In the genomic region with DNA sequence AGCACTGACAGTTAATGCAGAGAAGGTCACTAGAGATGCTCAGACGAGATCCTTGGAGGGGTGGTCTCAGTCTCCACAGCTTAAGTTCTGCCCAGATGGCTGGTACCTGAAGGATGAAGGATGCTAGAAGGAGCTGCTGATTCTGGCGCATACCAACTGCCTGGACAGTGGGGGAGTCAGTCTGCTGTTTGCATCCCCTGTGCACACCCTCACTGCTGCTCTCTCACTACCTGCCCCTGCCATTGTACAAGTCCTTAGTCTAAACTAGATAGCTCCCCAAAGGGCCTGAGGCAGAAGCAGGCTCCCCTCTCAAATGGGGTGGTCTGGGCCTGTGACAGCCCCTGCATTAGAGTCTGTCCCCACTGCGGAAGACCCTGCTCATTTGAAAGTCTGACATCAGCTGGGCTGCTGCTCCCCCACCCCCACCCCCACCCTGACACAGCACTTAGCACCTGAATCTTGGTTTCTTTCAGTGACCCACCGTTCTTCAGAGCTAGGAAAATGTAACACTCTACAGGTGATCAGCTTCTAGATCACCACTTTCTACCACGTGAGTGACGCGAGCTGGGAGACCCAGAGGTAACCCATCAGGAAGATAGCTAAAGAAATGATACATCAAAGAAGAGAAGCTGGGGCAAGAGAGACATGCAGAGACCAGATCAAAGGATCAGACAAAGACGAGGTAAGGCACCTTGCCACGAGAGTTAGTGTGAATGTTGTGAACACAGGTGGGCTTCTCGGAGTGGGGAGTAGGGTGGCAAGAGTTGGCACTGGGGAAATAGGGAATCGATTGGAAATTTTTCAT, we compare ENCODE assay signal across 8 mouse cellular contexts. TPM values are rescaled to one million over a fixed set of nuclear protein-coding genes. Genes with fewer than 3 reads are reported as not detected.
DNase-seq lines count a peak whose midpoint lies in the region; ATAC-seq and TF ChIP-seq lines count a peak whose summit lies in the region.

Gene Gng3, minus strand, starts transcription at position 92 of the 805 bp plus-strand sequence.

- peak within 1 kb of the TSS; percentile 94 for H3K9ac ChIP-seq in hindbrain, embryonic 13.5 days
- peak within 1 kb of the TSS; percentile 76 for H3K9ac ChIP-seq in limb, embryonic 12.5 days (replicated peaks)

- TF ChIP-seq CTCF in testis, adult 2 months (IDR thresholded peaks at IDR 0.05; ENCODE audit: control insufficient read depth, insufficient read depth, insufficient replicate concordance, low read depth, low read length), result no peak
- TF ChIP-seq CTCF in cortical plate, adult 2 months (IDR thresholded peaks at IDR 0.05; ENCODE audit: extremely low read depth, insufficient read depth, low read length), result no peak

- no peaks in the 10 kb centered on the region for H3K27me3 ChIP-seq in testis, adult 2 months (ENCODE audit: control insufficient read depth, insufficient read depth, low read length)
- H3K27me3 ChIP-seq in hindbrain, embryonic 13.5 days, result no peaks in the 10 kb centered on the region
- no peaks in the 10 kb centered on the region for H3K27me3 ChIP-seq in limb, embryonic 12.5 days

- no peak for TF ChIP-seq POLR2A in testis, adult 2 months (IDR thresholded peaks at IDR 0.05; ENCODE audit: control insufficient read depth, low read depth, low read length)
- peak; percentile 97 for TF ChIP-seq POLR2A in cortical plate, adult 2 months (IDR thresholded peaks at IDR 0.05; ENCODE audit: extremely low read depth, insufficient read depth, low read length)

- no peak for DNase-seq in testis, postnatal 14 days (ENCODE audit: low spot score)
- DNase-seq in right cerebral cortex, adult 18-20 months, result peak; percentile 91
- no peak for DNase-seq in thymus, postnatal 14 days
- no peak for DNase-seq in c-Kit-positive CD71-positive TER-119-positive erythroid progenitor cells, embryonic 14.5 days (ENCODE audit: low spot score)

- 32% methylated on average over 11 of the region's 11 CpGs for WGBS in hindbrain, embryonic 13.5 days
- WGBS in limb, embryonic 12.5 days, result 42% methylated on average over 11 of the region's 11 CpGs

- ATAC-seq in hindbrain, embryonic 13.5 days (ENCODE audit: low FRiP score), result peak; percentile 91
- peak; percentile 41; the same call in 1 of the 2 replicates for ATAC-seq in limb, embryonic 12.5 days (ENCODE audit: insufficient number of reproducible peaks, insufficient read depth, low FRiP score, low TSS enrichment, low read depth)

- peak within 1 kb of the TSS; percentile 92 for H3K27ac ChIP-seq in testis, adult 2 months (ENCODE audit: control insufficient read depth, insufficient read depth, low read depth, low read length)
- H3K27ac ChIP-seq in cortical plate, adult 2 months (ENCODE audit: insufficient read depth, low read length), result peak within 1 kb of the TSS; percentile 96
- H3K27ac ChIP-seq in hindbrain, embryonic 13.5 days, result peak within 1 kb of the TSS; percentile 99
- H3K27ac ChIP-seq in limb, embryonic 12.5 days, result peak within 1 kb of the TSS; percentile 98

- H3K36me3 ChIP-seq in testis, adult 2 months (ENCODE audit: control insufficient read depth, insufficient read depth, low read length), result peaks cover 2% of the 10 kb centered on the region; the same call in 1 of the 2 replicates
- peaks cover 35% of the 10 kb centered on the region for H3K36me3 ChIP-seq in hindbrain, embryonic 13.5 days
- H3K36me3 ChIP-seq in limb, embryonic 12.5 days, result peaks cover 38% of the 10 kb centered on the region

- H3K9me3 ChIP-seq in hindbrain, embryonic 13.5 days, result no peaks in the 10 kb centered on the region
- H3K9me3 ChIP-seq in limb, embryonic 12.5 days, result no peaks in the 10 kb centered on the region

- peak within 1 kb of the TSS; percentile 81 for H3K4me2 ChIP-seq in hindbrain, embryonic 13.5 days
- peak within 1 kb of the TSS; percentile 73 for H3K4me2 ChIP-seq in limb, embryonic 12.5 days

- H3K4me3 ChIP-seq in testis, adult 2 months (ENCODE audit: control insufficient read depth, low read depth, low read length), result peak within 1 kb of the TSS; percentile 93
- H3K4me3 ChIP-seq in cortical plate, adult 2 months (ENCODE audit: insufficient read depth, low read length), result peak within 1 kb of the TSS; percentile 68
- peak within 1 kb of the TSS; percentile 74 for H3K4me3 ChIP-seq in hindbrain, embryonic 13.5 days
- H3K4me3 ChIP-seq in limb, embryonic 12.5 days (replicated peaks), result peak within 1 kb of the TSS; percentile 52

- peaks cover 18% of the 10 kb centered on the region for H3K4me1 ChIP-seq in testis, adult 2 months (ENCODE audit: control insufficient read depth, insufficient read depth, low read length)
- H3K4me1 ChIP-seq in cortical plate, adult 2 months (ENCODE audit: control insufficient read depth, insufficient read depth, low read length), result peaks cover 2% of the 10 kb centered on the region; the same call in 1 of the 2 replicates
- peaks cover 45% of the 10 kb centered on the region for H3K4me1 ChIP-seq in hindbrain, embryonic 13.5 days (replicated peaks)
- H3K4me1 ChIP-seq in limb, embryonic 12.5 days (replicated peaks), result peaks cover 32% of the 10 kb centered on the region

RNA-seq across cellular contexts. Expression of gene Gng3, which starts in this region (rescaled TPM):
- 2.0 and 2.4 TPM in 2 replicates for polyA plus RNA-seq in testis, adult 2 months (2012; rRNA removed)
- polyA plus RNA-seq in cortical plate, adult 2 months (2012; rRNA removed), result 275 and 293 TPM in 2 replicates
- 346 and 374 TPM in 2 replicates for polyA plus RNA-seq in hindbrain, embryonic 13.5 days (2015; fragmentation: Nextera tagmentation; extraction: Ambion mirVana)
- polyA plus RNA-seq in limb, embryonic 12.5 days (2016; fragmentation: Nextera tagmentation; extraction: Ambion mirVana), result 10.7 and 12.0 TPM in 2 replicates

Comparison
In these comparisons a context has a peak if more than half of its experiments do, and no peak if none do; other contexts are left out.
1. RNA of gene Gng3 (polyA plus RNA-seq): 346 to 374 TPM in hindbrain, embryonic 13.5 days and 275 to 293 TPM in cortical plate, adult 2 months; 10.7 to 12.0 TPM in limb, embryonic 12.5 days and 2.0 to 2.4 TPM in testis, adult 2 months; every median in the first group is over 10 times any median in the second.
2. Peak in every context shown above with its lines, with median percentiles within 50 percentile points of each other: H3K27ac ChIP-seq and H3K4me3 ChIP-seq.